Mouse (Mus musculus) liver, adult (tissue): ENCODE data around the gene Nars2.

Source experiments
- GATA4 ChIP-seq: IDR thresholded peaks from 2 replicates; pipeline ENCODE4 v1.6.1; 2014; ENCODE audit warnings: mild to moderate bottlenecking, low read length; ENCODE audit not compliant: insufficient replicate concordance

Gene Nars2

DNA sequence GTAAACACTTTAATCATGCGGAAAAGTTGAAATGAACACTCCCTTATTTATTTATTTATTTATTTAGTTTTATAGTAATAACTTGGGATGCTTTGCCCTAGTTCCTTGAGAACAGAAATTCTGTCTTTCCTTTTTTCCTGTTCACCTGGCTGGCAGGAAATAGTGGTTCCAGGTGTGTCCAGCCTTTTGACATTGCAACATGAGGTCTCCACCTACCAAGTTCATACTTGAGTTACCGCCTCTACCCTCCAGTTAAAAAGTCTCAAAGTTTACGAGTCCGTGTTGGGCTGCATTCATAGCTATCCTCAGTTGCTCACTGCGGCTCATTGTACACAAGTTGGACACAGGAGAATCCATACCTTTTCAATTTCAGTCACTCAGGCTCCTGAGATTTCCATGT, 789 bp downstream of the Nars2 start:
- TF ChIP-seq GATA4 = no peak

- peak; percentile 43; the same call in 1 of the 2 replicates for TF ChIP-seq GATA4
Observed at GRCm38 (mm10) chr7:96959168-96959567, 7.9 kb downstream of the Nars2 start.

DNA sequence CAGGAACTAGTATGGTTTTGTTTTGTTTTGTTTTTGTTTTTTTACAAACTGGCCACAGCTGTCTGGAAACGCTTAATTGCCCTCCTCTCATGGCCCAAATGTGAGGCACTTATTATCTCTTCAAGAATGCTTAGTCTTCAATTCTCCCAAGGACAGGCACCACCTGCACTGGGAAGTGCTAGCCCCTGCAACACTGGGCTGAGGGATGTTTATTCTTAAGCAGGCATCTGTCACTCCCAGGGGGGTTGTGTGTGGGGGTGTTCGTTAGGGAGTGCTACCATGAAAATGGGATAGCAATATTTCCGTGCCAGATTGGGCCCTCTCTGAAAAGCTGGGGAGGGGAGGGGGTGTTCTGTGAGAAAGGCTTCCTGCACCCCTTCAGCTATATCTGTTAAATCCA, 15.9 kb downstream of the Nars2 start:
- no peak for TF ChIP-seq GATA4

GRCm38 (mm10) chr7:96970359-96970758, 19.1 kb downstream of the Nars2 start:
- no peak for TF ChIP-seq GATA4

DNA sequence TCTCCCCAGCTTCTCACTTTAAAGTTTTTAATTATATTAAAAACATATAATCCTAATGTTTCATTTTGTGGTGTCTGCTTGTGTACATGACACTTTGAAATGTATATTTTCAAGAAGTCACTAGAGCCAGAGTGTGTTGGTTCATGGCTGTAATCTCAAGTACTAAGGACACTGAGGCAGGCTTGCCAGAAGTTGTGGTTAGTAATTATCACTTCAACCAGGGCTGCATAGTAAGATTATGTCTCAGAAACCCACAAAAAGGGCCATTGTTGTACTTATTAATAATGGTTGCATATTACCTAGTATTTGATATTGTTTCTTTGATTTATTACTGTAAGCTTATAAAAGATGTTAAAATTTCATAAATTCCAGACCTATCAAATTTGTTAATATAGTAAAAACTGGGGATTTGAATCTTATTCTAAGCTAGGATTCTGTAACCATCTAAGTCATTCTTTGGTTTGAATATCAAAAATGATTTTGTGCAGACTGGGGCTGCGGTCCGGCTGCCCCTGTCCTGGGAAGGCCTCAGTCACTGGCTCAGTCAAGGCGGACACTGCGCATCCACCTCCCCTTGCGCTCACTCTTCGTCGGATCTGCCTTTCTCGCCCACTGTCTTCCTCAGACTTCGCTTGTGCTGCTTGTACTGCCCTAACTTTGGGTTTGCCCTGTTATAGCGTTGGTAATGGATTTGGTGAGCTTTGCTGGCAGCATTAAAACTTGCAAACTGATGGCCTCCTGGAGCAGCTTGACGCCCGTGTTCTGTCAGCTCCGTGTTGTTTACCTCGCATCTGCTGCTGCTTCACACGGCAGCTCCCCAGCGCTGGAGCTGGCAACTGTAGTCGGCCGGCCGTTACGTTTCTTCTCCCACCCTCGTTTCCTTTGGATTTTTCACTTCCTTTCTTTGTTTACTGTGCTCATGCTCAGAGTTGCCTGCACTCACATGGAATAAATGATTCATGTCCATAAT, 20.0 kb downstream of the Nars2 start:
- TF ChIP-seq GATA4 = no peak

DNA sequence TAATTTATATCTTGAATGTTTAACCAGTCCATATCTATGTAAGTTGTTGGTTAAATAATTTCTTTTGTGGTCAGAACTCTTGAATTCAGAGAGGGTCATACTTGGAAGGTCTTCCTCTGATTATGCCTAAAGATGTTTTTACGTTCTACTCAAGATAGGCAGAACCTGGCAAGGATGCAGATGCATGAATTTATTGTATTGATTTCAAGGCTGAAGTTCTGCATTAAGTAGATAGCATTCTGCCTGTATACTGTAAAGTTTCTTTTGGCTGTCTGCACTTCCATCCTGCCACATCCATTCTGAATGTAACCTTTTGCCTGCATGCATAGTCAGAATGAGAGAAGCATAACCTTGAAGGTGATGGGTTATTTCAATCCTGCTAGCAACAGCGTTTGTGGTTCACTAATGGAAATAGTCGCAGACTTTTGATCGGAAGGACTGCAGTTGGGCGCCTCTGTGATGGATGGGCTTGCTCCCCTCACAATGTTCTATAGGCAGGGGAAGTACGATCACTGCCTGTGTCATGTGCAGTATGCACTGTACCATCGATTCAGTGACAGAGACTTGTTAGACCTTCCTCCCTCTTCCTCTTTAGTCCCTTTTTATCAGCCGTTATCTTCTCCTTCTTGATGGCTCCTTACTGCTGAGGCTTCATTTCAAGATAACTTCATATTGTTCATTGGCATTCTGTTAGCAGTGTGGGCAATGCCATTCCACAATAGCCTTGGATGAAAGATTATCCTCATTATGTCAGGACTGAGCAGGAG, 21.0 kb downstream of the Nars2 start:
- no peak for TF ChIP-seq GATA4

DNA sequence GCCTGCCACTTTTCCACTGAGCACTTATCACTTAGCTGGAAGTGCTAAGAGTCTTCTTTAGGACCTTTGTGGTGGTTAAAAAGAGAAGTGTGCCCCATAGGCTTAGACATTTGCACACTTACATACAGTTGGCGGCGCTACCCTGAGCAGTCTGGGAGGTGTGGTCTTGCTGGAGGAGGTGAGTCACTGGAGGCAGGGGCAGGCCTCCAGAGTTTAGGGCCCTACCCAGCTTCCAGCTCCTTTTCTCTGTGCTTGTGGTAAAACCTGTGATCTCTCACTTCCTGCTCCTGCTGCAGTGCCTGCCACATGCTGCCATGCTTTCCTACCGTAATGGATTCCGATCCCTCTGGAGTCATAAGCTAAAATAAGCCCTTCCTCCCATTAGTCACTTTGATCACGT, 24.6 kb downstream of the Nars2 start:
- no peak for TF ChIP-seq GATA4

DNA sequence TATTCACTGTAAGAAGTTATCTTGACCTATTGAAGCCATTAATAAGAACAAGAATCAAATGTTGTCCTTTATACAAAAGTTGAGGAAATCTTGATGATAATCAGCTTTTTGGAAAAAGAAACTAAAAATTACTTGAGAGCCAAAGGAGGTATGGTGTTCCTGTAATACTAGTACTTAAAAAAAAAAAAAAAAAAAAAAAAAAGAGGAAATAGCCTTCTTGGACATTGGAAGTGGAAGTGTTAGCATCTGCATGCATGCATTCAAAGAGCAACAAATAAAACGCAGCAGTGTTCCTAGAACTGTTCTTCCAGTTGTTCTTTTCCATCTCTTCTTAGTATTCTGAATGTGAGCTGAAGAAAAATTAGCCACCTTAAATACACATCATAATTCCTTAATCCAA, 25.9 kb downstream of the Nars2 start:
- TF ChIP-seq GATA4 = no peak

DNA sequence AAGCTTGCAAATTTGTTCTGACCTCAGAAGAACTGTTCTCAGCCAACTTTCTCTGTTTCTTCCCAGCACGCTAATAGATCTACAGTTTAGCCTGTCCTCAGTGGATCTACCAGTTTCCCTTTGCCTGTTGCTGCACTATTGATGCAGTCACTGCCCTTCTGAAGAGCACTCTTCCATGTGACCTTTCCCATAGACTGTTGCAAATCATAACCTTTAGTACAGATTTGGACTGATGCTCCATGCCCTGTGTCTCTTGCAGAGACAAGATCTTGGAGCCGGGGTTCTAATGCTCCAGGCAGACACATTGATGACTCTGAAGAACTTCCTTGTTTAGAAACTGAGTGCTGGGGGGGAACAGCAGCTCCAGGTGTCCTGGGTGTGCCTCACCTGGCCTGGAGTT, 30.1 kb downstream of the Nars2 start:
- no peak for TF ChIP-seq GATA4

DNA sequence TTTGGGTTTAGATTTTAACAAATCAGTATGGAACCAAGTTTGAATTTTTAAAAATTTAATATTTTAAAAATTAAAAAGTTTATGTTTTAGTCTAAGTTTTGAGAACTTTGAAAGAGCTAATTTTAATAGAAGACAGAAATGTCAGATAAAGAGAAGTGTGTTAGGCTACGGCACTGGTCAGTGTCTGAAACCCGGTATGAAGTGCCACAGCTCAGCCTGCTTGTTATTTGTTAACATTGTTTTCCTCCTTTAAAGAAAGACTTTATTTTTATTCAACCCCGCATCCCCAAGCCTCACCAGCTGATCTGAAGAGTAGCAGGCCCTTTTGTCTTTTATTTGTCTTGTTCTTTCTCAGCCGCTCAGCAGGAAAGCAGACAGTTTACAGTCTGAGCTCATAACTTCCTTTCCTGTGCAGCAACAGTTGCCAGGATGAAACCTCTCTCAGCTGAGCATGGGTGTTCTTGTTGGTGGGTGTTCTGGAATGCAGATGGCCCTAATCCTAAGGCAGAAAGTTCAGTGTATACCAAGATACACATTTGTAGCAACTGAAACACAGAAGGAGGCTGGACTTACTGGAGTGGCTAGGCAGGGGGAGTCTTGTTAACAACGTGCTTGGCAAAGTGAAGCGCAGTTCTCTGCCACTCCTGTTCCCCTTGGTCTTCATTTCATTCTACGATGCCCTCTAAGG, 32.5 kb downstream of the Nars2 start:
- no peak for TF ChIP-seq GATA4

DNA sequence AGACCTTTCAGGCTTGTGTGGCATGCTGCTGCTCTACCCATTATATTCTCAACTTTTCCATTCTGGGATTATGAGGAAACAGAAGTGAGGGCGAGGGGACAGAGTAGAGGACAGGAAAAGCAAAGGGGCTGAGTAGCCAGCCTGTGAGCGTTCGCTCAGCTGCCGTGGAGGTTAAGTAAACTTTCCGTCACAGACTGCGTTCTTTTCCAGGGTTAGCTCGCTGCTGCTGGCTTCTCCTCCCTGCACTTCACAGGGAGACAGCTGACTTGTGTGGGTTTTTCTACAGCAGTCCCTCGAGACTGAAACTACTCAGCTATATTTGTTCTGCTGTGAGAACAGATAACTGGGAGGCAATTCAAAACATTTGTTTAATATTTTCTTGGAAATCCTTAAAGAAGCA, 34.5 kb downstream of the Nars2 start:
- no peak for TF ChIP-seq GATA4

GRCm38 (mm10) chr7:96986795-96987445, 35.6 kb downstream of the Nars2 start:
- no peak for TF ChIP-seq GATA4

- no peak for TF ChIP-seq GATA4
Observed at GRCm38 (mm10) chr7:96987676-96988075, 36.4 kb downstream of the Nars2 start.

- TF ChIP-seq GATA4 = peak; percentile 73; the same call in 1 of the 2 replicates
Observed at GRCm38 (mm10) chr7:97012956-97013355, 61.7 kb downstream of the Nars2 start.

- TF ChIP-seq GATA4 = peak; percentile 75
Observed at GRCm38 (mm10) chr7:97018005-97018404, 66.7 kb downstream of the Nars2 start.
